ENCODE assay signal across 19 mouse cellular contexts in the genomic region with DNA sequence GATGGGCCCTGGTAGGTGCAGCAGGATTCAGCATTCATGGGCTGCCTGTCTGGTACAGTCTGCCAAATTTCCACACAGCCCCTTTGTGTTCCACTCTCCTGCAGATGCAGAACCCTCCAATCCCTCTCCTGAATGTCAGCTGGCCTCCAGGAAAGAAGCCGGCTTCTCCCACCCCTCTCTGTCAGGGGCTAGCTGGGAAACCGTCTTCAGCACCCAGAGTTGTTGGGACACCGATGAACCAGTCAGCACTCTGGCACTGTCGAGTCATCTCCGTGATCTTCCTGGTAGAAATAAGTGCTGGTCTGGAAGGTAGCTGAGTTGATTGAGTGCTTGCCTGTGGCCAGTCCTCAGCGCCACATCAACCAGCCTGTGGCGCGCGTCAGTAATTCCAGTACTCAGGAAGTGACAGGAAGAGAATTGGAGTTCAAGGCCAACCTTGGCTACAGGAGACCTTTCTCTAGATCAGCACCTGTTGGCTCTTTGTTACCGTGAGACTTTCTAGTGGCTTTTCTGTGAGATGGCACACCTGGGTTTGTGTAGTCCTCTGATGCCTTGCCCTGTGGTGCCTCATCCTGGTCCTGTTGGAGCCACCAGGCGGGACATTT. TPM values are rescaled to one million over a fixed set of nuclear protein-coding genes. Genes with fewer than 3 reads are reported as not detected.
DNase-seq lines count a peak whose midpoint lies in the region; ATAC-seq and TF ChIP-seq lines count a peak whose summit lies in the region.
"Had no signal": no experiment of that assay in that cellular context is flagged by ENCODE, and none has a peak within 500 bp of the region (broad histone marks: within the 10 kb centered on the region; RNA-seq: fewer than 3 reads in every experiment).

No protein-coding gene starts in this region.

- H3K9ac ChIP-seq in liver, embryonic 13.5 days, result peak overlapping the region; percentile 99
- H3K9ac ChIP-seq in liver, postnatal 0 days (replicated peaks), result no peak overlapping the region
- no peak overlapping the region for H3K9ac ChIP-seq in forebrain, embryonic 16.5 days (replicated peaks; ENCODE audit: low read depth, low read length)
- H3K9ac ChIP-seq: forebrain, embryonic 13.5 days; limb, embryonic 15.5 days; midbrain, embryonic 12.5 days had no signal

- no peaks in the 10 kb centered on the region for H3K27me3 ChIP-seq in liver, embryonic 13.5 days
- H3K27me3 ChIP-seq in liver, postnatal 0 days (ENCODE audit: insufficient read depth, low read length), result no peaks in the 10 kb centered on the region
- no peaks in the 10 kb centered on the region for H3K27me3 ChIP-seq in forebrain, embryonic 16.5 days (replicated peaks; ENCODE audit: control insufficient read depth, insufficient read depth, low read length)
- H3K27me3 ChIP-seq: limb, embryonic 15.5 days had no signal

- peak; percentile 3 for DNase-seq in gastrocnemius, postnatal 25 days
- no peak for DNase-seq in gastrocnemius, postnatal 36 days
- DNase-seq in liver, embryonic 13.5 days, result no peak
- no peak for DNase-seq in liver
- DNase-seq in thymus, postnatal 14 days, result peak; percentile 3
- DNase-seq in thymus, postnatal 25 days, result no peak
- DNase-seq in liver, postnatal 0 days, result no peak
- DNase-seq: cerebellum, adult 8-10 months; kidney, adult 18-20 months; retina, postnatal 1 day; thymus, adult 18-20 months had no signal

- peaks cover 22% of the 10 kb centered on the region for H3K36me3 ChIP-seq in liver, embryonic 13.5 days
- peaks cover 4% of the 10 kb centered on the region; the same call in 1 of the 2 replicates for H3K36me3 ChIP-seq in liver, postnatal 0 days (replicated peaks; ENCODE audit: insufficient read depth, low read length)
- H3K36me3 ChIP-seq in forebrain, embryonic 16.5 days (ENCODE audit: control insufficient read depth, insufficient read depth), result no peaks in the 10 kb centered on the region
- H3K36me3 ChIP-seq: limb, embryonic 15.5 days; midbrain, embryonic 12.5 days had no signal

- intact Hi-C loops in gastrocnemius, postnatal 36 days (cut with DNase I), result loop anchor here (5.0 to 10.0 kb wide), 2 partner anchors 34 to 77 kb away; no protein-coding TSS in a partner anchor

- H3K27ac ChIP-seq in liver, embryonic 13.5 days, result peak overlapping the region; percentile 99; the same call in 1 of the 2 replicates
- no peak overlapping the region for H3K27ac ChIP-seq in liver, postnatal 0 days (ENCODE audit: low read depth)
- H3K27ac ChIP-seq in forebrain, embryonic 16.5 days (ENCODE audit: low read length), result no peak overlapping the region
- H3K27ac ChIP-seq: embryonic facial prominence, embryonic 10.5 days; forebrain, embryonic 13.5 days; kidney, postnatal 0 days; layer of hippocampus, adult 2 months; limb, embryonic 15.5 days; midbrain, embryonic 12.5 days had no signal

- H3K4me3 ChIP-seq in liver, embryonic 13.5 days (replicated peaks), result peak overlapping the region; percentile 98
- no peak overlapping the region for H3K4me3 ChIP-seq in liver, postnatal 0 days (ENCODE audit: low read depth, low read length)
- H3K4me3 ChIP-seq in forebrain, embryonic 16.5 days (replicated peaks; ENCODE audit: low read length), result no peak overlapping the region
- H3K4me3 ChIP-seq: embryonic facial prominence, embryonic 10.5 days; forebrain, embryonic 13.5 days; layer of hippocampus, adult 2 months; limb, embryonic 15.5 days; midbrain, embryonic 12.5 days had no signal

- WGBS in liver, embryonic 13.5 days (ENCODE audit: insufficient replicate concordance), result 90% methylated on average over 11 of the region's 11 CpGs
- 92% methylated on average over 11 of the region's 11 CpGs for WGBS in liver, postnatal 0 days (ENCODE audit: insufficient replicate concordance)
- 88% methylated on average over 11 of the region's 11 CpGs for WGBS in forebrain, embryonic 16.5 days

- peak overlapping the region; percentile 99 for H3K4me2 ChIP-seq in liver, embryonic 13.5 days
- H3K4me2 ChIP-seq in liver, postnatal 0 days (ENCODE audit: low read depth, low read length), result peak overlapping the region; percentile 100; the same call in 1 of the 2 replicates
- H3K4me2 ChIP-seq in forebrain, embryonic 16.5 days (ENCODE audit: low read length), result no peak overlapping the region
- H3K4me2 ChIP-seq: limb, embryonic 15.5 days; midbrain, embryonic 12.5 days had no signal

- TF ChIP-seq EP300 in liver, postnatal 0 days (IDR thresholded peaks at IDR 0.05; ENCODE audit: low read depth), result no peak

- H3K9me3 ChIP-seq in liver, embryonic 13.5 days (replicated peaks), result no peaks in the 10 kb centered on the region
- no peaks in the 10 kb centered on the region for H3K9me3 ChIP-seq in liver, postnatal 0 days (ENCODE audit: low read length)
- H3K9me3 ChIP-seq in forebrain, embryonic 16.5 days (ENCODE audit: control insufficient read depth, low read length), result no peaks in the 10 kb centered on the region
- H3K9me3 ChIP-seq: embryonic facial prominence, embryonic 10.5 days; forebrain, embryonic 13.5 days; limb, embryonic 15.5 days; midbrain, embryonic 12.5 days had no signal

- TF ChIP-seq CTCF in liver, postnatal 0 days (IDR thresholded peaks at IDR 0.05; ENCODE audit: low read depth), result no peak

- H3K4me1 ChIP-seq in liver, embryonic 13.5 days (replicated peaks), result peaks cover 91% of the 10 kb centered on the region
- peaks cover 41% of the 10 kb centered on the region for H3K4me1 ChIP-seq in liver, postnatal 0 days (ENCODE audit: insufficient read depth)
- peaks cover 38% of the 10 kb centered on the region for H3K4me1 ChIP-seq in forebrain, embryonic 16.5 days (replicated peaks; ENCODE audit: control insufficient read depth, insufficient read depth, low read length)

- no peak for ATAC-seq in liver, embryonic 13.5 days (ENCODE audit: low read depth)
- no peak for ATAC-seq in liver, postnatal 0 days
- no peak for ATAC-seq in forebrain, embryonic 16.5 days
- ATAC-seq: forebrain, embryonic 13.5 days; lung, postnatal 0 days had no signal

RNA-seq across cellular contexts. Expression of gene Galnt10, which starts 3.1 kb away (rescaled TPM):
- 1 to 10 TPM; 6.0 to 7.5 TPM for total RNA-seq in gastrocnemius, postnatal 25 days (2021)
- 1 to 10 TPM; 5.2 to 6.3 TPM for total RNA-seq in gastrocnemius, postnatal 36 days (2021)
- 23.6 and 27.5 TPM in 2 replicates for polyA plus RNA-seq in liver, embryonic 13.5 days (2015; fragmentation: Nextera tagmentation; extraction: Ambion mirVana)
- 6.5 and 8.2 TPM in 2 replicates for polyA plus RNA-seq in liver, postnatal 0 days (2015; fragmentation: Nextera tagmentation; extraction: Ambion mirVana)
- 12.8 and 13.3 TPM in 2 replicates for polyA plus RNA-seq in forebrain, embryonic 16.5 days (2015; fragmentation: Nextera tagmentation; extraction: Ambion mirVana)

Comparison
In these comparisons a context has a peak if more than half of its experiments do, and no peak if none do; other contexts are left out.
1. DNase-seq: peak in gastrocnemius, postnatal 25 days (single experiment) and thymus, postnatal 14 days (single experiment); none in gastrocnemius, postnatal 36 days (0 of 2), liver, embryonic 13.5 days (single experiment), liver (single experiment), thymus, postnatal 25 days (single experiment) and liver, postnatal 0 days (single experiment).